ENCODE assay signal across 8 mouse cellular contexts in the genomic region with DNA sequence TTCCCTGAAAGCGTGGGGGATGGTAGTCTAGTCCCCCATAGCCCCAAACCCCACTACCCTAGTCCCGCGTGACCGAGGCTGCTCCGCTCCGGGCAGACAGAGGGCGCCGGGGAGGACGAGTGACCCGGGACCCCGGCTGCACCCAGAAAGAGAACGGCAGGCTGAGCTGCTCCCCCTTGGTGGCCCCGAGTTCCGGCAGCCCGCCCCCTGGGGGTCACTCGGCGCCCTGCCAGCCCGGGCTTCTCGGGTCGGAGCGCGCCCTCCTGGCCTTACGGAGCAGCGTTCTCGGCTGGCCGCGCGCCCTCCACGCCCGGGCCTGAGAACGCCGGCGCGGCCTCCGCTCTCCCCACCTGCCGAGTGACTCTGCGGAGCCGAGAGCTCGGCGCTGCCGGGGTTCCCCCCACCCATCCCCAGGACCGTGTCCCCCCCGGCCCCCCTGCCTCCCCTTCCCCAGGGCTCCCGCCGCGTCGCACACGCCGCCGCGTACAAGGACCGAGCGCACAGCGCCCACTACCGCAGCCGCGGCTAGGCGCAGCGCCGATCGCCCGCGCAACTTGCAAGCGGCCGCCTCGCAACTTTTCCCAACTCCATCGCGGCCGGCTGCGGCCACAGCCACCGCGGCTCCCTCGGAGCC. TPM values are rescaled to one million over a fixed set of nuclear protein-coding genes. Genes with fewer than 3 reads are reported as not detected.
DNase-seq lines count a peak whose midpoint lies in the region; ATAC-seq lines count a peak whose summit lies in the region.

No protein-coding gene starts in this region.

- peak; percentile 71 for ATAC-seq in common myeloid progenitor, adult 5-6 weeks (replicated peaks; ENCODE audit: low read depth, poor library complexity, severe bottlenecking)
- peak; percentile 77 for ATAC-seq in granulocyte monocyte progenitor cell, adult 5-6 weeks (replicated peaks; ENCODE audit: poor library complexity, severe bottlenecking)
- peak; percentile 86 for ATAC-seq in intestine, embryonic 15.5 days
- ATAC-seq in liver, embryonic 16.5 days (ENCODE audit: low read depth): peak; percentile 54
- ATAC-seq in neural tube, embryonic 13.5 days (ENCODE audit: low read depth): peak; percentile 76

- H3K4me3 ChIP-seq in intestine, embryonic 15.5 days (replicated peaks): peak overlapping the region; percentile 55
- H3K4me3 ChIP-seq in liver, embryonic 16.5 days (ENCODE audit: low read depth, low read length): peak overlapping the region; percentile 52
- H3K4me3 ChIP-seq in neural tube, embryonic 13.5 days: peak overlapping the region; percentile 50

- H3K9ac ChIP-seq in intestine, embryonic 15.5 days: peak overlapping the region; percentile 47
- H3K9ac ChIP-seq in liver, embryonic 16.5 days (ENCODE audit: low read depth, low read length): no peak overlapping the region
- H3K9ac ChIP-seq in neural tube, embryonic 13.5 days: peak overlapping the region; percentile 66

- peak overlapping the region; percentile 80 for H3K4me2 ChIP-seq in intestine, embryonic 15.5 days (replicated peaks)
- H3K4me2 ChIP-seq in liver, embryonic 16.5 days (ENCODE audit: low read depth, low read length): peak overlapping the region; percentile 66
- peak overlapping the region; percentile 76 for H3K4me2 ChIP-seq in neural tube, embryonic 13.5 days

- no peaks in the 10 kb centered on the region for H3K9me3 ChIP-seq in intestine, embryonic 15.5 days
- H3K9me3 ChIP-seq in liver, embryonic 16.5 days (replicated peaks; ENCODE audit: control insufficient read depth, low read length): no peaks in the 10 kb centered on the region
- H3K9me3 ChIP-seq in neural tube, embryonic 13.5 days: no peaks in the 10 kb centered on the region

- DNase-seq in left cerebral cortex, postnatal 25 days (ENCODE audit: low spot score in 2 of 2): peak; percentile 11 to 19
- no peak for DNase-seq in left cerebral cortex, adult 8-10 months (ENCODE audit: low spot score in 2 of 2)
- DNase-seq in urinary bladder, postnatal 4 days (ENCODE audit: low spot score in 2 of 2): peak; percentile 76 to 80

- H3K36me3 ChIP-seq in intestine, embryonic 15.5 days: no peaks in the 10 kb centered on the region
- no peaks in the 10 kb centered on the region for H3K36me3 ChIP-seq in liver, embryonic 16.5 days (ENCODE audit: control insufficient read depth, insufficient read depth)
- H3K36me3 ChIP-seq in neural tube, embryonic 13.5 days: no peaks in the 10 kb centered on the region

- intact Hi-C loops in left cerebral cortex, postnatal 25 days (cut with DNase I): no loop called here

- H3K27me3 ChIP-seq in intestine, embryonic 15.5 days (replicated peaks): peaks cover 68% of the 10 kb centered on the region
- H3K27me3 ChIP-seq in liver, embryonic 16.5 days (ENCODE audit: control insufficient read depth, insufficient read depth, low read depth, low read length): peaks cover 87% of the 10 kb centered on the region
- peaks cover 88% of the 10 kb centered on the region for H3K27me3 ChIP-seq in neural tube, embryonic 13.5 days

- peak overlapping the region; percentile 58 for H3K27ac ChIP-seq in intestine, embryonic 15.5 days
- no peak overlapping the region for H3K27ac ChIP-seq in liver, embryonic 16.5 days (ENCODE audit: low read length)
- H3K27ac ChIP-seq in neural tube, embryonic 13.5 days (replicated peaks): peak overlapping the region; percentile 70

- peaks cover 25% of the 10 kb centered on the region for H3K4me1 ChIP-seq in intestine, embryonic 15.5 days (replicated peaks)
- peaks cover 5% of the 10 kb centered on the region for H3K4me1 ChIP-seq in liver, embryonic 16.5 days (ENCODE audit: control insufficient read depth, low read depth, low read length)
- H3K4me1 ChIP-seq in neural tube, embryonic 13.5 days (replicated peaks): peaks cover 38% of the 10 kb centered on the region

- under 1% methylated on average over 64 of the region's 73 CpGs for WGBS in intestine, embryonic 15.5 days
- WGBS in liver, embryonic 16.5 days (ENCODE audit: insufficient replicate concordance): under 1% methylated on average over 68 of the region's 73 CpGs
- under 1% methylated on average over 64 of the region's 73 CpGs for WGBS in neural tube, embryonic 13.5 days

RNA-seq across cellular contexts. Expression of a gene that starts 39.4 kb away (rescaled TPM):
- 1 to 10 TPM; 3.0 to 3.2 TPM for total RNA-seq in left cerebral cortex, postnatal 25 days (2021)
- total RNA-seq in left cerebral cortex, adult 8-10 months (2022): 1 to 10 TPM; 3.4 to 6.2 (median 5.2) TPM
- 3.9 and 10.8 TPM in 2 replicates for total RNA-seq in common myeloid progenitor, adult 5-6 weeks (2017)
- total RNA-seq in granulocyte monocyte progenitor cell, adult 5-6 weeks (2014; fragmentation: Nextera tagmentation): 1.9 TPM in 1 of 2 replicates, not detected in the other
- 0.72 and 0.90 TPM in 2 replicates for total RNA-seq in granulocyte monocyte progenitor cell, adult 5-6 weeks (2017)
- polyA plus RNA-seq in intestine, embryonic 15.5 days (2015; fragmentation: Nextera tagmentation; extraction: Ambion mirVana): 11.6 and 13.1 TPM in 2 replicates
- polyA plus RNA-seq in liver, embryonic 16.5 days (2015; fragmentation: Nextera tagmentation; extraction: Ambion mirVana): 0.98 and 1.0 TPM in 2 replicates
- polyA plus RNA-seq in neural tube, embryonic 13.5 days (2015; fragmentation: Nextera tagmentation; extraction: Ambion mirVana): 8.9 and 11.6 TPM in 2 replicates

Comparison
In these comparisons a context has a peak if more than half of its experiments do, and no peak if none do; other contexts are left out.
1. DNase-seq: peak in left cerebral cortex, postnatal 25 days (2 of 2) and urinary bladder, postnatal 4 days (2 of 2); none in left cerebral cortex, adult 8-10 months (0 of 2).
2. Peak in every context shown above with its lines, with median percentiles within 50 percentile points of each other: ATAC-seq, H3K4me2 ChIP-seq and H3K4me3 ChIP-seq.